Mouse (Mus musculus) brain, embryonic 14.5 days (tissue): ENCODE data around the gene Dock1.

Source experiments
- CTCF ChIP-seq: fragments of 200-500 bp; IDR thresholded peaks from 2 replicates; pipeline ENCODE4 v1.5.1; 2012; ENCODE audit warnings: inconsistent platforms, mild to moderate bottlenecking, moderate library complexity, borderline replicate concordance; ENCODE audit not compliant: insufficient read depth, insufficient read length; ENCODE audit errors: extremely low read depth
- POLR2A ChIP-seq: fragments of 200-500 bp; IDR thresholded peaks from 2 replicates; pipeline ENCODE4 v1.6.1; 2012; ENCODE audit warnings: mild to moderate bottlenecking, inconsistent platforms, borderline replicate concordance; ENCODE audit not compliant: poor library complexity, insufficient read depth, insufficient read length, severe bottlenecking; ENCODE audit errors: extremely low read depth

DNA sequence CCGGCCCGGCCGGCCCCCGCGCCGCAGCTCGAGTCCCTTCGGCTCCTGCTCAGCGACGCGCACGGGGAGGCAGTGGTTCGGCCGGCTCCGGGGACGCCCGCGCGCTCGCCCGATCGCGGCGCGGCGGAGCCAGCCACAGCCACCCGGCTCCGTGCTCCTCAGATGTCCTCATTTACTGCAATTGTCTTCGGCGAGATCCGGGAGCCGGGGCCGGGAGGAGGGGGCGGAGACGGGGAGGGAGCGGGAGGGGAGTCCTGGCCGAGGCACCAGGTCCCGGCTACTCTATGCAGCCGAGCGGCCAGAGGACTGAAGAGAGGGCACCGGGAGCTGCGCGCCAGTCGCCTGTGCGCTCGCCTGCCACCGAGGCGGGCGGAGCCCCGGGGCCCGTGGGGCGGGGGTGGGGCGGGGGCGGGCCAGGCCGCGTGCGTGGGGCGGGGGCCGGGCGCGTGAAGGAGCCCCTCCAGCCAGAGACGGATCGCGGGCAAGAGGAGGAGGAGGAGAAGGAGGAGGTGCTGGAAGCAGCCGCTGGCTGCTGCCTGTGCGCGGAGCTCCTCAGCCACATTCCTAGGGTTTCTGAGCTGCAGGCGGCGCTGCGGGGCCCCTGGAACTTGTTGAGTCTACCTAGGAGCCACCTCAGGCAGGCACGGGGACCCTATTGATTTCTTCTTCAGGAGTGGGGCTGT, 267.6 kb downstream of the Dock1 start, which contains the start of gene Fam196a:
- TF ChIP-seq CTCF (peak; percentile 43; the same call in 1 of the 2 replicates), POLR2A (peak; percentile 22; the same call in 1 of the 2 replicates)
